Mouse (Mus musculus) small intestine, adult 2 months (tissue): ENCODE measurements at regions not wholly inside any gene's neighbourhood (a gene's known extent, or its start where the extent isn't known, plus 50 kb on each side); places are given as distances from the start of the nearest gene placed in this dataset.

Experiments used
- CTCF ChIP-seq: fragments of 200-500 bp; IDR thresholded peaks from 2 replicates; pipeline ENCODE4 v1.5.1; 2012; ENCODE audit warnings: low read depth, mild to moderate bottlenecking, control low read depth, inconsistent platforms, low read length, moderate library complexity, mixed read lengths; ENCODE audit not compliant: insufficient replicate concordance, insufficient read length; ENCODE audit errors: extremely low read depth
- POLR2A ChIP-seq: fragments of 200-500 bp; IDR thresholded peaks from 2 replicates; pipeline ENCODE4 v1.6.1; 2012; ENCODE audit warnings: low read depth, mild to moderate bottlenecking, control low read depth, inconsistent platforms, low read length, moderate library complexity

- TF ChIP-seq CTCF (peak; percentile 80; the same call in 1 of the 2 replicates), POLR2A (no peak)
These were observed 133.8 kb upstream of the Erbb4 start for GRCm38 (mm10) chr1:69241502-69242214.
